Mouse (Mus musculus) thymus, adult 2 months (tissue): ENCODE data around the gene Ptprg.

Experiments
- CTCF ChIP-seq: fragments of 200-500 bp; IDR thresholded peaks from 2 replicates; pipeline ENCODE4 v1.5.1; 2012; ENCODE audit warnings: mild to moderate bottlenecking, control low read depth, low read length, moderate library complexity, borderline replicate concordance; ENCODE audit not compliant: control insufficient read depth, poor library complexity, insufficient read depth; ENCODE audit errors: extremely low read depth
- POLR2A ChIP-seq: fragments of 200-500 bp; IDR thresholded peaks from 2 replicates; pipeline ENCODE4 v1.6.1; 2012; ENCODE audit warnings: mild to moderate bottlenecking, low read length, control low read depth, moderate library complexity; ENCODE audit not compliant: control insufficient read depth, poor library complexity, insufficient read depth; ENCODE audit errors: extremely low read depth

DNA sequence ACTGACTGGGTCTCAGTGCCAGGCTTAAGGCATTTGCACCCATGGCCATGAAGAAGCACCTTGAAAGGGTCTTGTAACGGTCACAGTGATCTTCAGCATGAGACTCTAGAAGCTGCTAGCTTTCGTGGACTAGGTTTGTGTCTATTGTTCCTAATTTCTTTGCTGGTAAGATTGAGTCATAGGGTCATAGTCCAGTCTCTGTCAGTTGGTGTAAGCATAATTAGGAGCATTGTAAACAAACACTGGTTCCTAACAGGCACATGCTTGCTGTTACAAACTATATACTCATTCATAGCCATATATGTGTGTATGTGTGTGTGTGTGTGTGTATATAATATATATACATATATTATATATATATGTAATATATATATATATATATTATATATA is 19.1 kb downstream of the Ptprg start:
- TF ChIP-seq CTCF (no peak), POLR2A (no peak)
